Mouse (Mus musculus): ENCODE data around the gene Gm11985. TPM values are rescaled to one million over a fixed set of nuclear protein-coding genes. Genes with fewer than 3 reads are reported as not detected.

Gm11985 gene
- polyA plus RNA-seq, 1 experiment from 2014 or later: 0.19 TPM

DNA sequence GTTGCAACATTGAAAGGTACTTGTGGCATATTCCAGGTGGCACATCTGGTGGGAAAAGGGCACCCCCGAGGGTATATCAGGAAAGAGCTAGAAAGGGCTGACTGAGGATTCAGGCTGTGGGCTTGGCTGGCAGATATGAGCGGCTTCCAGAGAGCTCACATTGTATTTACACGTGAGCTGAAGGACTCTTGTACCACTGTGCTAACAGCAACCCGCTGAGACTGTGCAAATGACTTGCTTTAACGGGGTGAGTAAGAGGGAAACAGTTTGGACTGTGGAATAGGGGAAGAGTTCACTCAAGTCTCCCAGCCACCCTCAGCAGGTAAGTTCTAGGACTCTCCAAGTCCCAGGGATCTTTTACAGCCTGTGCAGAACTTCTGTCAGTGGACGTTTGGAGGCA is 14.7 kb downstream of the Gm11985 start:
- 73% methylated on average over 6 of the region's 6 CpGs for WGBS
- Histone ChIP-seq H3K4me2 (replicated peaks) (no peak overlapping the region), H3K9me3 (no peaks in the 10 kb centered on the region), H3K4me3 (no peak overlapping the region), H3K9ac (no peak overlapping the region), H3K4me1 (no peaks in the 10 kb centered on the region), H3K36me3 (no peaks in the 10 kb centered on the region), H3K27me3 (no peaks in the 10 kb centered on the region), H3K27ac (no peak overlapping the region)
- ATAC-seq (ENCODE audit: low FRiP score, low read depth): no peak

DNA sequence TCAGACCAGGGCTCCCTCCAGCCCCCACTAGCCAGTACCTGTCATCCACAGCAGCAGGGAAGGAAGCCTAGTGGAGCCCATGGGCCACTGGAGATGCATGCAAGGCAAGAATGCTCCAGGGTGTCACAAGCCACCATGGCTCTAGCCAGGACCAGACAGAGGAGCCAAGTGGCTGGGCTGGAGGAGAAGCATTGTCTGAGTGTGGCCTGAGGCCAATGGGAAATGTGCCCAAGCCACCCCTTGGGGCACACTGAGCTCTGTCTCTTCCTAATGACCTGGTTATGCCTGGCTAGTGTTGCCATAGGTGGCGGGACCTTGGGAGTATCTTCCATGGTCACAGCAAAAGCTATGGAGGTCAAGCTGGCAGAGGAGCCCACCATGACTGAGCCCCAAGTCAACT is 18.7 kb downstream of the Gm11985 start:
- H3K9me3 ChIP-seq: no peaks in the 10 kb centered on the region
- no peaks in the 10 kb centered on the region for H3K27me3 ChIP-seq
- 92% methylated on average over 1 of the region's 1 CpGs for WGBS
- no peak overlapping the region for H3K27ac ChIP-seq
- H3K4me3 ChIP-seq: no peak overlapping the region
- no peak for ATAC-seq (ENCODE audit: low FRiP score, low read depth)
- H3K4me2 ChIP-seq (replicated peaks): no peak overlapping the region
- no peak overlapping the region for H3K9ac ChIP-seq
- H3K4me1 ChIP-seq: no peaks in the 10 kb centered on the region
- H3K36me3 ChIP-seq: no peaks in the 10 kb centered on the region

DNA sequence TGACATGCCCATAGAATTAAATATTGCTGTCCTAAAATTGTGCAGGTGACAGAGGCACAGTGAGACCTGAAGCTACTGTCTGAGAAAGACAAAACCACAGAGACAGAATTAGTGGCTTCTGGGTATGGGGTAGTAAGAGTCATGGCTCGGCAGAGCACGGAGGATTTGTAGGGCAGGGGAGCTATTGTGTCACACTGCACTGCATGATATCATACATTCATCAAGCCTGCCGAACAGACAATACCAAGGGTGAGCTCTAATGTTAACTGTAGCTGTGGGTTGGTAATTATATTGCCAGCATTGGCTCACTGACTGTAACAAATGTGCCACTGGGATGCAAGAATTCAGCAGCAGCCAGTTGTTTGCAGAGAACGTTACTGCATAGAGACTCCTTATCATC is 24.0 kb downstream of the Gm11985 start:
- Histone ChIP-seq H3K4me1 (peaks cover 19% of the 10 kb centered on the region), H3K4me3 (no peak overlapping the region), H3K27ac (no peak overlapping the region), H3K9me3 (no peaks in the 10 kb centered on the region), H3K4me2 (replicated peaks) (no peak overlapping the region), H3K27me3 (no peaks in the 10 kb centered on the region), H3K9ac (no peak overlapping the region), H3K36me3 (no peaks in the 10 kb centered on the region)
- ATAC-seq (ENCODE audit: low FRiP score, low read depth): no peak
- WGBS: 83% methylated on average over 4 of the region's 4 CpGs

DNA sequence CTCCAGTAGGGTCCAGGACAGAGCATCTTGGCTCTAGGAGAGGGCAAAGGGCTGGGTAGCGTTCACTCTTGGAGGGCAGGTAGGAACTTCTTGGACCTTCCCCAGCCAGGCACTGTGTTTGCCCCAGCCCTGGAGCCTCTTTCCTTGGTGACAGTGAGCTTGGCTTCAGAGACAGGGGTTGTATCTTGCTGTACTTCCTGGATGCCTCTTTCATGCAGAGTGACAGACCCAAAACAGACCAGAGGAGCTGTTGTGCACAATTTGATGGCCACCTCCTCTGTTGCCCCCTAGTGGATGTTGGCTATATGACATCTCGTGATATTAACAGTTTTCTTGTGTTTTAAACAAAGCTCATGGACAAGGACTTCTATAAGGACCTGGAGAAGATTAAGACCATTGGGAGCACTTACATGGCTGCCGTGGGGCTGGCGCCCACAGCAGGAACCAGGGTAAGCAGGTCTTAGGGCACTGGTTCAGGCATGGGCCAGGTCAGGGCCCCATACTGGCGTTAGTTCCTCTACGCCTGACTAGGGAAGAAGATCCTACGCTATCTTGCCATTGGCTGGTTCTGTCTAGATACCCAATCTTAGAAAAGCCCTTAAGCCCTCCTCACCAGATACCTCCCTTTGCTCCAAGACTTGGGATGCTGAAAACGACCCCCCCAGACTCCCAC is 26.7 kb downstream of the Gm11985 start:
- 76% methylated on average over 8 of the region's 8 CpGs for WGBS
- Histone ChIP-seq H3K4me1 (peaks cover 24% of the 10 kb centered on the region), H3K4me2 (replicated peaks) (no peak overlapping the region), H3K9ac (no peak overlapping the region), H3K27me3 (no peaks in the 10 kb centered on the region), H3K27ac (peak overlapping the region; percentile 52; the same call in 1 of the 2 replicates), H3K4me3 (no peak overlapping the region), H3K9me3 (no peaks in the 10 kb centered on the region), H3K36me3 (no peaks in the 10 kb centered on the region)
- ATAC-seq (ENCODE audit: low FRiP score, low read depth): 0 out of 2 replicates have a peak, but pooled peaks have one; percentile 45

DNA sequence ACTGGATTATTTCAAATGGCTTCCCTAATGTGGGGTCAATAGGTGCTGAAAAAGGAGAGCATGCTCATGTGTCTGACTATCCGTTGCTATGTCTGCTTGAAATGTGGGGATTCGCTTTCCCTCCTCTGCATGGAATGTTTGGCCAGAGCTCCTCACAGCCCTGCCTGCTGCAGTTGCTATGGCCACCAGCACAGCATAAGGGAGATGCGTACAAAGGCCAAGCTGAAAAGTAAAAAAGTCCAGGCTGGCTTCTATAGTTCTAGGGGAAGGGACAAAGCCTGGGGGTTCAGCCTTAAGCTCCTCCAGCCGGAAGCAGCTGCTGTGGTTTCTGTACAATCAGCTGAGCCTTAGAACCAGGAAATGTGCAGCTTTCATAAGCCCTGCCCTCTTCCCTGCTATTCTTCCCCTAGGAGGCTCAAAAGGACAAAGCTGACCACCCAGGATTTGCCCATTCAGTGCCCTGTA is 27.7 kb downstream of the Gm11985 start:
- H3K27ac ChIP-seq: peak overlapping the region; percentile 52
- H3K27me3 ChIP-seq: no peaks in the 10 kb centered on the region
- H3K36me3 ChIP-seq: no peaks in the 10 kb centered on the region
- H3K4me1 ChIP-seq: peaks cover 24% of the 10 kb centered on the region
- no peak overlapping the region for H3K4me3 ChIP-seq
- no peak overlapping the region for H3K9ac ChIP-seq
- H3K4me2 ChIP-seq (replicated peaks): no peak overlapping the region
- H3K9me3 ChIP-seq: no peaks in the 10 kb centered on the region
- 69% methylated on average over 4 of the region's 4 CpGs for WGBS
- peak; percentile 68 for ATAC-seq (ENCODE audit: low FRiP score, low read depth)

DNA sequence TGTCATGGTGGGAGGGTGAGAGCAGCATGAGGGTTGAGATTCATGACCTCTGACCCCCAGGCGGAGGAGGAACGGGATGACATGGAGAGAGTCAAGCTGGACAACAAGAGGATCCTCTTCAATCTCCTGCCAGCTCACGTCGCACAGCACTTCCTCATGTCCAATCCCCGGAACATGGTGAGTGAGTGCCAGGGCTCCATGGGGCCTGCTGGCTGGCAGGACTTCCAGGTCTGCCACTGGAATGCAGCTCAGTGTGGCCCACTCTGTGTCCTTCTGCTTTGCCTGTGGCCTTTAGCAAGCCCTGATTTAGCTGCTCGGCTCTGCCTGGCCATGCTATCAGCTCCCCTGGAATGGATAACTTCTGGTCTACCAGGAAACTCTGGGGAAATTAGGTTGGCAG is 28.2 kb downstream of the Gm11985 start:
- Histone ChIP-seq H3K4me1 (peaks cover 24% of the 10 kb centered on the region), H3K36me3 (no peaks in the 10 kb centered on the region), H3K4me3 (no peak overlapping the region), H3K4me2 (replicated peaks) (no peak overlapping the region), H3K9me3 (no peaks in the 10 kb centered on the region), H3K9ac (no peak overlapping the region), H3K27ac (peak overlapping the region; percentile 44; the same call in 1 of the 2 replicates), H3K27me3 (no peaks in the 10 kb centered on the region)
- WGBS: 83% methylated on average over 6 of the region's 6 CpGs
- ATAC-seq (ENCODE audit: low FRiP score, low read depth): no peak

DNA sequence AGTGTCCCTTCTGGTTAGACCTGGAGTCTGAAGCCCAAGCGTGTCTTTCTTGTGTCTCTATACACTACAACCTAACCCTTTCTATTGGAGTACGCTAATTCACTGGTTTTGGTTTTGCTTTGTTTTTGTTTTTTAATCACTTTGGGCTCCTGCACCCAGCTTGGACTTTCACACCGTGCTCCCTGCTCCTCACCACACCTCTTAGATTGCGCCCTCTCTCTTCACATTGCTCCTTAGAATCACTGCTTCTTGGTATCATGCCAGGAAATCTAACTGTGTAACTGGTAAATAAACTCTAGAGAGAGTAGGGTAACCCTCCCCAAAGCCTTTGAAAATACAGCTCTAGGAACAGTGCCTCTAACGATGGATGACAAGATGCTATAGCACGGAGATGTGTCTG is 30.2 kb downstream of the Gm11985 start:
- Histone ChIP-seq H3K36me3 (no peaks in the 10 kb centered on the region), H3K27ac (no peak overlapping the region), H3K27me3 (no peaks in the 10 kb centered on the region), H3K9ac (no peak overlapping the region), H3K9me3 (no peaks in the 10 kb centered on the region), H3K4me1 (peaks cover 24% of the 10 kb centered on the region), H3K4me2 (replicated peaks) (no peak overlapping the region), H3K4me3 (no peak overlapping the region)
- WGBS: 87% methylated on average over 6 of the region's 6 CpGs
- ATAC-seq (ENCODE audit: low FRiP score, low read depth): no peak

DNA sequence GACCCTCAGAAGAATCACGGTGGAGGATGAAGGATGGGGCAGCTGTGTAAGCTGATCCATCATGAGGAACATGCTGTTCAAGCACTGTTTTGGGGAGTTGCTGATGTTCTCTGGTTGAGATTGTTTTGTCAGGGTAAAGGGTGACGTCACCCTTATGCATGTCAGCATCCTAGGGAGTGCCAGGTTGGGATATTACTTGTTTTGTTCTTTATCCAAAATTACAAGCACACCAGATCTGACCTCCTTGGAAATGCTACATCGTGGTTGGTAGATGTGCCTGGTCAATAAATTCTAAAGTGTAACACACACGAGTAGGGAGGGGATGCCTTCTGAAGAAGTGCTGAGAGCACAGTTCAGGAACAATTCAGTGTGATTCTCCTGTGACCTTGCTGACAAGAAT is 31.9 kb downstream of the Gm11985 start:
- no peaks in the 10 kb centered on the region for H3K27me3 ChIP-seq
- ATAC-seq (ENCODE audit: low FRiP score, low read depth): no peak
- WGBS: 68% methylated on average over 4 of the region's 4 CpGs
- H3K9ac ChIP-seq: no peak overlapping the region
- no peak overlapping the region for H3K4me3 ChIP-seq
- H3K4me2 ChIP-seq (replicated peaks): no peak overlapping the region
- H3K27ac ChIP-seq: no peak overlapping the region
- no peaks in the 10 kb centered on the region for H3K9me3 ChIP-seq
- peaks cover 24% of the 10 kb centered on the region for H3K4me1 ChIP-seq
- no peaks in the 10 kb centered on the region for H3K36me3 ChIP-seq

DNA sequence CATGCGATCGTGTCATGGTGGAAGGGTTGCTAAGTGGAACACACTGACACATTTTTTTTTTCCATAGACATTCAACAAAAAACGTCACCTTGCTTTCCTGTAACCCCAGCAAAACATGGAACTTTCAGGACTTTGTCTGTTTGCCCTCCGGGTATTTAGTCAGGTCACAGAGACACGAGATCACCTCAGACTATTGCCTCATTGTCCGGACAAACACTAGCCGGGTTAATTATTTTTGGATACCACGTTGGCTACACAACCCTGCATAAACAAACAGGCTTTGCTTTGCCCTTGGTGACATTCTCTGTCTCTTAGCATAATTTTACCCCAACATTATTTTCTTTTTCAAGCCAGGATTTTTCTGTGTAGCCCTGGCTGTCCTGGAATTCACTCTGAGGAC is 35.3 kb downstream of the Gm11985 start:
- no peak overlapping the region for H3K27ac ChIP-seq
- no peak overlapping the region for H3K9ac ChIP-seq
- H3K4me1 ChIP-seq: 0 out of 2 replicates have a peak, but pooled peaks cover 7% of the 10 kb centered on the region
- no peak for ATAC-seq (ENCODE audit: low FRiP score, low read depth)
- no peak overlapping the region for H3K4me3 ChIP-seq
- no peaks in the 10 kb centered on the region for H3K36me3 ChIP-seq
- no peaks in the 10 kb centered on the region for H3K9me3 ChIP-seq
- H3K27me3 ChIP-seq: no peaks in the 10 kb centered on the region
- WGBS: 87% methylated on average over 8 of the region's 8 CpGs
- H3K4me2 ChIP-seq (replicated peaks): no peak overlapping the region

DNA sequence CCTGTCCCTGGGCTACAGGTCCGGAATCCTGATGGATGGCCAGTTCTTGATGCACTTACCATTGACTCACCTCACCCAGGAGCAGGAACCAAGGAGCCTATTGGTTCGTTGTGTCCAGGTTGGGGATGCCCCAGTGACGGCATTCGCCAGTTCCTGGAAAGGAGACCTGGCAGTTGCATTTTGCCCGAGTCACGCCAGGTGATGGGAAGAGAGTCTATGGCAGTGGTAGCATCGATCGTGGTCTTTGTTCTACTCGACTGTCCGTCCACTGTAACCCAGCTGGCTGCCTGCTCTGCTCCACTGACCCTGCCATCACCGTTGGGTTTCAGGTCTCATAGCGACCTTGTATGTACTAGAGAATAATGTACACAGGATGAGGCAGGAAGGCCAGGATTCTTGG is 36.0 kb downstream of the Gm11985 start:
- WGBS: 94% methylated on average over 12 of the region's 12 CpGs
- ATAC-seq (ENCODE audit: low FRiP score, low read depth): no peak

DNA sequence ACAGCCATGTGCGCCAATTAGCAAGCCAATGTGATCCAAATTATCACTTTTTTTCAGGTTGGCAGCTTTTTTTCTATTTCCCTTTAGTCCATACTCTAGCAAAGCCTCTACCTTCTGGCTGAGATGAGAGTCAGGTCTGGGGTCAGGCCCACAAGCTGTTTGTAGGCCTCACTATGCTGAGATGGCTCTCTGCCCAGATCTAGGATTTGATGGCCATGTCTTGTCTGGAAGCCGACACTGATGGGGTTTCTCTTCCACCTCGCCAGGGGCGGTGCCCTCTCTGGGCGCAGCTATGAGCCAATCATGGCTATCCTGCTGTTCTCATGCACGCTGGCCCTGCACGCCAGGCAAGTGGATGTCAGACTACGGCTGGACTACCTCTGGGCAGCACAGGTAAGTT is 37.9 kb downstream of the Gm11985 start:
- H3K4me3 ChIP-seq: no peak overlapping the region
- WGBS: 97% methylated on average over 8 of the region's 8 CpGs
- H3K9ac ChIP-seq: no peak overlapping the region
- no peaks in the 10 kb centered on the region for H3K9me3 ChIP-seq
- no peaks in the 10 kb centered on the region for H3K27me3 ChIP-seq
- H3K4me2 ChIP-seq (replicated peaks): no peak overlapping the region
- no peaks in the 10 kb centered on the region for H3K36me3 ChIP-seq
- 0 out of 2 replicates have a peak, but pooled peaks cover 7% of the 10 kb centered on the region for H3K4me1 ChIP-seq
- H3K27ac ChIP-seq: no peak overlapping the region
- ATAC-seq (ENCODE audit: low FRiP score, low read depth): no peak

More for the DNA sequence above, 36.0 kb downstream of the Gm11985 start:
- Histone ChIP-seq H3K4me3 (no peak overlapping the region), H3K4me2 (replicated peaks) (no peak overlapping the region), H3K36me3 (no peaks in the 10 kb centered on the region), H3K9ac (no peak overlapping the region), H3K27me3 (no peaks in the 10 kb centered on the region), H3K9me3 (no peaks in the 10 kb centered on the region), H3K27ac (no peak overlapping the region), H3K4me1 (0 out of 2 replicates have a peak, but pooled peaks cover 7% of the 10 kb centered on the region)

DNA sequence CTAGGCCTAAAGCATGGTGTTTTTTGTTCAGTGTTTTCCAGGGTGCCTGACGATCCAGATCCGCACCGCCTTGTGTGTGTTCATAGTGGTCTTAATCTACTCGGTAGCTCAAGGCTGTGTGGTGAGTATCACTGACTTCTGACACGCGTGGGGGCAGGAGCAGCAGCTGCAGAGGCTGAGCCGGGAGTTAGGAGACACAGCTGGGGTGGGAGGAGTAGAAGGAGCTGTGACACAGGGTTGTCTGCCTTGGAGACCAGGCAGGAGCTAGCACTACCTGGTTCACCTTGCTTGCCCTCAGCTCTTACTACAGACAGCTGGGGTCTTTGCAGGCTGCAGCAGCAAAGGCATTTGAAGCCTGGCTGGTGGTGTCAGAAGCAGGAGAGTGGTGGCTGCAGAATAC is 38.9 kb downstream of the Gm11985 start:
- no peak overlapping the region for H3K4me3 ChIP-seq
- H3K27me3 ChIP-seq: no peaks in the 10 kb centered on the region
- H3K27ac ChIP-seq: no peak overlapping the region
- no peak for ATAC-seq (ENCODE audit: low FRiP score, low read depth)
- H3K9me3 ChIP-seq: no peaks in the 10 kb centered on the region
- no peak overlapping the region for H3K9ac ChIP-seq
- H3K4me1 ChIP-seq: 0 out of 2 replicates have a peak, but pooled peaks cover 7% of the 10 kb centered on the region
- H3K36me3 ChIP-seq: no peaks in the 10 kb centered on the region
- WGBS: 65% methylated on average over 7 of the region's 7 CpGs
- H3K4me2 ChIP-seq (replicated peaks): no peak overlapping the region

DNA sequence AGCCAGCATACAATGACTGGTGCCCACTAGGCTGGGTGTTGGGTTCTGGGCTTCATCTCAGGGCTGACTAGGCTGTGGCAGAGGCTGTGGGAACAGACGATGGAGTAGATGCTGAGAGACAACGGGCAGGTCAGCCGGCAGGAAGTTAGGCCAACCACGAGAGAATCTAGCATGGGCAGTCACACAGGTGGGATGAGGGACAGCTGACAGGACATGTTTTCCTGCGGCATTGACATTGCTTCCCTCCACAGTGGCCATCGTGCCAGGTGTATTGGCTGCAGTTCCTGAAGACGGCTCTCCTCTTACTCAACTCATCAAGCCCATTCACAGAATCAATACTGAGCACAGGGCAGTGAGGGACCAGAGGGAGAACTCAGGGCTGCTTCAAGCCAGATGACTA is 40.4 kb downstream of the Gm11985 start:
- H3K4me1 ChIP-seq: 0 out of 2 replicates have a peak, but pooled peaks cover 7% of the 10 kb centered on the region
- H3K27me3 ChIP-seq: no peaks in the 10 kb centered on the region
- ATAC-seq (ENCODE audit: low FRiP score, low read depth): no peak
- H3K4me3 ChIP-seq: no peak overlapping the region
- no peak overlapping the region for H3K4me2 ChIP-seq (replicated peaks)
- H3K9ac ChIP-seq: no peak overlapping the region
- H3K36me3 ChIP-seq: no peaks in the 10 kb centered on the region
- 89% methylated on average over 7 of the region's 7 CpGs for WGBS
- no peaks in the 10 kb centered on the region for H3K9me3 ChIP-seq
- no peak overlapping the region for H3K27ac ChIP-seq
